Mouse (Mus musculus) stomach, postnatal 0 days (tissue): ENCODE results near the gene Hmcn1. TPM values are rescaled to one million over a fixed set of nuclear protein-coding genes. Genes with fewer than 3 reads are reported as not detected.

Experiments
- ATAC-seq: fragments of 200-750 bp; cut with Nextera tagmentation; 2 replicates; pipeline ENCODE4 v1.8.0; 2017; ENCODE audit not compliant: low FRiP score, low TSS enrichment
- DNase-seq: peaks from one replicate; pipeline ENCODE4 v3.0.0-alpha.2; 2016; ENCODE audit warnings: low spot score
- H3K27ac ChIP-seq: fragments of 300-500 bp; sonication (generic); replicated peaks from 2 replicates; pipeline ENCODE4 v1.5.1; 2014; ENCODE audit warnings: mild to moderate bottlenecking, control low read depth
- H3K27me3 ChIP-seq: fragments of 300-500 bp; sonication (generic); 2 replicates; pipeline ENCODE4 v1.6.1; 2014; ENCODE audit warnings: low read length; ENCODE audit not compliant: control insufficient read depth, insufficient read depth
- H3K36me3 ChIP-seq: fragments of 300-500 bp; sonication (generic); 2 replicates; pipeline ENCODE4 v1.6.1; 2014; ENCODE audit warnings: low read length, mixed read lengths; ENCODE audit not compliant: control insufficient read depth, insufficient read depth
- H3K4me1 ChIP-seq: fragments of 300-500 bp; sonication (generic); replicated peaks from 2 replicates; pipeline ENCODE4 v1.6.1; 2014; ENCODE audit warnings: antibody characterized with exemption; ENCODE audit not compliant: control insufficient read depth, insufficient read depth
- H3K4me2 ChIP-seq: fragments of 300-500 bp; sonication (generic); replicated peaks from 2 replicates; pipeline ENCODE4 v1.6.1; 2014; ENCODE audit warnings: low read depth, mild to moderate bottlenecking, control low read depth, moderate library complexity
- H3K4me3 ChIP-seq: fragments of 300-500 bp; sonication (generic); 2 replicates; pipeline ENCODE4 v1.5.1; 2014; ENCODE audit warnings: low read depth, low read length, control low read depth
- H3K9ac ChIP-seq: fragments of 300-500 bp; sonication (generic); 2 replicates; pipeline ENCODE4 v1.6.1; 2014; ENCODE audit warnings: mild to moderate bottlenecking, low read length, control low read depth, mixed read lengths
- H3K9me3 ChIP-seq: fragments of 300-500 bp; sonication (generic); 2 replicates; pipeline ENCODE4 v1.6.1; 2016; ENCODE audit warnings: low read length; ENCODE audit not compliant: control insufficient read depth
- CTCF ChIP-seq: IDR thresholded peaks from 2 replicates; pipeline ENCODE4 v1.5.1; 2016; ENCODE audit warnings: antibody characterized with exemption, low read depth, mild to moderate bottlenecking, moderate library complexity
- EP300 ChIP-seq: optimal IDR thresholded peaks from 2 replicates; pipeline ENCODE3; 2016; ENCODE audit warnings: antibody characterized with exemption
- WGBS: fragments of 180-500 bp; shearing (Covaris S2); extraction: QIAGEN DNeasy Blood & Tissue Kit; methylation state at CpG from one replicate; pipeline ENCODE4 v1.1.7; 2014; 5-methylcytosine and 5-hydroxymethylcytosine counted together
- polyA plus RNA-seq: library from polyadenylated mRNA; unstranded; fragments of >200 nt; fragmentation: Nextera tagmentation; extraction: Ambion mirVana; gene quantifications from 2 replicates; pipeline ENCODE4 v1.2.1, GENCODE M21; 2015

Gene Hmcn1
- polyA plus RNA-seq, 1 experiment from 2014 or later, result 8.0 TPM

- WGBS, result 77% methylated on average over 3 of the region's 3 CpGs
- TF ChIP-seq CTCF (no peak), EP300 (no peak)
- no peak overlapping the region for H3K27ac ChIP-seq
- no peaks in the 10 kb centered on the region for H3K36me3 ChIP-seq
- DNase-seq (no peak), ATAC-seq (no peak)
- H3K4me1 ChIP-seq, result no peaks in the 10 kb centered on the region
- no peaks in the 10 kb centered on the region for H3K9me3 ChIP-seq
- no peak overlapping the region for H3K9ac ChIP-seq
- no peak overlapping the region for H3K4me3 ChIP-seq
- H3K27me3 ChIP-seq, result no peaks in the 10 kb centered on the region
- no peak overlapping the region for H3K4me2 ChIP-seq
Measured at GRCm38 (mm10) chr1:150546463-150546862, 446.8 kb downstream of the Hmcn1 start.

- Histone ChIP-seq H3K4me1 (no peaks in the 10 kb centered on the region), H3K9me3 (no peaks in the 10 kb centered on the region), H3K4me3 (no peak overlapping the region), H3K36me3 (no peaks in the 10 kb centered on the region), H3K4me2 (no peak overlapping the region), H3K9ac (no peak overlapping the region), H3K27me3 (no peaks in the 10 kb centered on the region), H3K27ac (no peak overlapping the region)
- WGBS, result 11% methylated on average over 5 of the region's 5 CpGs
- TF ChIP-seq EP300 (no peak), CTCF (peak; percentile 91)
- ATAC-seq (0 out of 2 replicates have a peak, but pooled peaks have one; percentile 57), DNase-seq (peak; percentile 50)
Measured at GRCm38 (mm10) chr1:150540267-150540666, 453.0 kb downstream of the Hmcn1 start.

- ATAC-seq (no peak), DNase-seq (no peak)
- H3K4me3 ChIP-seq, result no peak overlapping the region
- H3K4me2 ChIP-seq, result no peak overlapping the region
- H3K9ac ChIP-seq, result no peak overlapping the region
- no peak overlapping the region for H3K27ac ChIP-seq
- no peaks in the 10 kb centered on the region for H3K36me3 ChIP-seq
- no peaks in the 10 kb centered on the region for H3K4me1 ChIP-seq
- 79% methylated on average over 6 of the region's 6 CpGs for WGBS
- H3K27me3 ChIP-seq, result no peaks in the 10 kb centered on the region
- no peaks in the 10 kb centered on the region for H3K9me3 ChIP-seq
- TF ChIP-seq EP300, result no peak
- TF ChIP-seq CTCF, result no peak
Measured at GRCm38 (mm10) chr1:150537410-150538128, 455.7 kb downstream of the Hmcn1 start.

GRCm38 (mm10) chr1:150535770-150536534, 457.3 kb downstream of the Hmcn1 start:
- peak; percentile 18 for DNase-seq
- Histone ChIP-seq H3K9me3 (no peaks in the 10 kb centered on the region), H3K9ac (no peak overlapping the region), H3K4me1 (no peaks in the 10 kb centered on the region), H3K4me3 (no peak overlapping the region), H3K27me3 (no peaks in the 10 kb centered on the region), H3K4me2 (peak overlapping the region; percentile 36), H3K36me3 (no peaks in the 10 kb centered on the region), H3K27ac (no peak overlapping the region)
- TF ChIP-seq CTCF, result no peak
- TF ChIP-seq EP300, result no peak
- ATAC-seq, result no peak
- 33% methylated on average over 16 of the region's 16 CpGs for WGBS

GRCm38 (mm10) chr1:150534587-150534986, 458.6 kb downstream of the Hmcn1 start:
- no peak for DNase-seq
- no peak overlapping the region for H3K27ac ChIP-seq
- TF ChIP-seq EP300 (no peak), CTCF (no peak)
- H3K4me2 ChIP-seq, result no peak overlapping the region
- no peak overlapping the region for H3K9ac ChIP-seq
- no peaks in the 10 kb centered on the region for H3K36me3 ChIP-seq
- ATAC-seq, result no peak
- H3K9me3 ChIP-seq, result no peaks in the 10 kb centered on the region
- no peak overlapping the region for H3K4me3 ChIP-seq
- 74% methylated on average over 8 of the region's 8 CpGs for WGBS
- no peaks in the 10 kb centered on the region for H3K4me1 ChIP-seq
- H3K27me3 ChIP-seq, result no peaks in the 10 kb centered on the region

GRCm38 (mm10) chr1:150513041-150513440, 480.2 kb downstream of the Hmcn1 start:
- no peak for DNase-seq
- no peak overlapping the region for H3K9ac ChIP-seq
- H3K4me2 ChIP-seq, result no peak overlapping the region
- H3K27ac ChIP-seq, result no peak overlapping the region
- H3K27me3 ChIP-seq, result no peaks in the 10 kb centered on the region
- 93% methylated on average over 2 of the region's 2 CpGs for WGBS
- H3K4me1 ChIP-seq, result no peaks in the 10 kb centered on the region
- H3K4me3 ChIP-seq, result no peak overlapping the region
- TF ChIP-seq EP300, result no peak
- no peak for TF ChIP-seq CTCF
- no peak for ATAC-seq
- H3K36me3 ChIP-seq, result no peaks in the 10 kb centered on the region
- no peaks in the 10 kb centered on the region for H3K9me3 ChIP-seq

Other genes with a start within 250 kb of the Hmcn1 start
- not detected in 2 replicates for gene Gm47985, start 189.1 kb upstream of the Hmcn1 start, polyA plus RNA-seq
- gene Gm8947, start 198.9 kb upstream of the Hmcn1 start, polyA plus RNA-seq, result 0.05 TPM in 1 of 2 replicates, not detected in the other
- not detected in 2 replicates for gene Gm47995, start 205.0 kb upstream of the Hmcn1 start, polyA plus RNA-seq
- gene 3110040M04Rik, start 210.7 kb upstream of the Hmcn1 start, polyA plus RNA-seq, result not detected in 2 replicates
- gene Gm47996, start 216.7 kb upstream of the Hmcn1 start, polyA plus RNA-seq, result not detected in 2 replicates